Mouse (Mus musculus) left cerebral cortex, postnatal 36 days (tissue): ENCODE data around the gene Usp12. TPM values are rescaled to one million over a fixed set of nuclear protein-coding genes. Genes with fewer than 3 reads are reported as not detected.

Source experiments
- DNase-seq, 2 experiments: peaks; one replicate each; pipeline ENCODE4 v3.0.0; 2021 to 2022; ENCODE audit warnings: low spot score in 2 of 2, mixed read lengths in 1 of 2
- intact Hi-C: fragments of 180-260 bp; cut with DNase I; formaldehyde crosslinking; loops from one replicate; pipeline ENCODE4 v1.15.1; 2025
- total RNA-seq, 2 experiments: library from RNA; stranded (reverse); gene quantifications; 2 replicates each; pipeline ENCODE4 v1.2.3; 2021

The Usp12 gene
- total RNA-seq, 2 experiments from 2014 or later: 56.2 to 57.8 TPM

DNA sequence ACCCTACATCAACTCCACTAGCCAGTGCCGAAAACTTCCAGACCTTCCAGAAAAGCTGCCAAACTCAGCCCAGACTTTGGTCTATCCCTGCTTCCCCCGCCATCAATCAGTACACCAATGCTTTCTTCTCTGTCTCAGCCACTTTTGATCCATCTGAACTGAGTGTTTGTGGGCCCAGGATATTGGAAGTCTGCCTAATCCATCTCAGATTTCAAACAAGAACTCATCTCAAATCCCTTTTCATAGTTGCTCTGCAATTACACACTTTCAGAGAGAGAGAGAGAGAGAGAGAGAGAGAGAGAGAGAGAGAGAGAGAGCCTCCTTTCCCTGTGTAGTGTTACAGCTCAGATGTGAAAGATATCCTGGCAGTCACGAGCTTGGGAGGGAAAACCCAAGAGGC, 85.4 kb downstream of the Usp12 start:
- DNase-seq: no peak
- intact Hi-C loops: loop anchor here (5.0 kb wide), 2 partner anchors 133 to 608 kb away; no protein-coding TSS in a partner anchor

DNA sequence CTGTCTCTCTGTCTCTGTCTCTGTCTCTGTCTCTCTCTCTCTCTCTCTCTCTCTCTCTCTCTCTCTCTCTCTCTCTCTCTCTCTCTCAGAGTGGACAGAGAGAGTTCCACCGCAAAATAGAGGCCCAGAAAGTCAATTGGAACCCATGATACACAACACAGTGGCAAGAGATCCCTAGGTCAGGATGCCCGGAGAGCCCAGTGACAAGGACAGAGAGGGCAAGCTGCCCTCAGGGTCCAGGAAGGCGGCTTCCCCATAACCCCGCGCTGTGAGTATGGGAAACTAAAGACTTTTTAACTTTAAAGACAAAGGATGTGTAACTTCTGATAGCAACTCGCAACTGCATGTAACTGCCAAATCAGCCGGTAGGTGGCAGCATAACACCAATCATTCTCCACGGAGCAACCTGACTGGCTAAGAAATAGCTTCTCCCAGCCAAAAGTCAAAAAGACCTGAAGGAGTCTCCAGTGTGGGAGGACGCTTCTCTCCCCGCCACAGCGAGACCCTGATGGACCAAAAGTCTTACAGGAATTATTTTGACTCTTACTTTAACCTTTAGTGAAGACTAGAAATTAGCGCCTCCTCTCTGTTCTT, 88.9 kb downstream of the Usp12 start:
- intact Hi-C loops: loop anchor here (1.0 to 5.0 kb wide), 3 partner anchors 136 to 611 kb away; no protein-coding TSS in a partner anchor
- DNase-seq: peak; percentile 79 to 86

- DNase-seq: no peak
- intact Hi-C loops: loop anchor here (5.0 kb wide), 2 partner anchors 137 to 612 kb away; no protein-coding TSS in a partner anchor
Observed at GRCm38 (mm10) chr5:146705411-146705810, 89.4 kb downstream of the Usp12 start.

DNA sequence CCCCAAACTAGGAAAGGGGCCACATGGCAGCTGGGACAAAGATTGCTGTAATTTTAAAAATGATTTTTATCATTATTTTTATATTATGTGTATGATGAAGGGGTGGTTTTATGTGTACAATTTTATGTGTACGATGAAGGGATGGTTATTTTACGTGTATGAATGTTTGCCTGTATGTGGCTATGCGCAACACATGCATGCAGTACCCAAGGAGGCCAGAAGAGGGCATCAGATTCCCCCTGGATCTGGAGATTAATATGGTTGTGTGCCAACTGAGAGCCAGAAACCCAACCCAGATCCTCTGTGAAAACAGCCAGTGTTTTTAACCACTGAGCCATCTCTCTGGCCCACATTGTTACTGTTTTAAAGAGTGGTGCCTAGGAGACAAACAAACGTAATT, 90.6 kb downstream of the Usp12 start:
- DNase-seq: no peak
- intact Hi-C loops: no loop called here

GRCm38 (mm10) chr5:146703710-146704121, 91.1 kb downstream of the Usp12 start:
- intact Hi-C loops: no loop called here
- no peak for DNase-seq

DNA sequence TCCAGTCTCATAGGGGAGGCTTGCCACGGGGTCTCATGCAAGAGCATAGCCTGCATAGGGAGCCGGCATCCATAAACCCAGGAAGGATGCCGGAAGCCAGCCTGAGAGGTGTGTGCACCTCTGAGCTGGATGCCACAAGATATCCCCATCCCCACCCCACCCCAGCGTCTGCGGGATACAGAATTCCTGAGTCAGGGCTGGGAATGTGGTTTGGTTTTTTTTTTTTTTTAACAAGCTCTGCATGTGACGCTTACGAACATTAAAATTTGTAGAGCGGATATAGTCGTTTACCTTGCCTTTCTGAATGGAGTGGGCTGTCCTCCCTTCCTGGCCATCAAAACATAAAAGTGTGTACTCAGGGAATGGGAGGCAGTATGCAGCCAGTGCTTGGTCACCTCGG, 94.7 kb downstream of the Usp12 start:
- intact Hi-C loops: no loop called here
- no peak for DNase-seq

DNA sequence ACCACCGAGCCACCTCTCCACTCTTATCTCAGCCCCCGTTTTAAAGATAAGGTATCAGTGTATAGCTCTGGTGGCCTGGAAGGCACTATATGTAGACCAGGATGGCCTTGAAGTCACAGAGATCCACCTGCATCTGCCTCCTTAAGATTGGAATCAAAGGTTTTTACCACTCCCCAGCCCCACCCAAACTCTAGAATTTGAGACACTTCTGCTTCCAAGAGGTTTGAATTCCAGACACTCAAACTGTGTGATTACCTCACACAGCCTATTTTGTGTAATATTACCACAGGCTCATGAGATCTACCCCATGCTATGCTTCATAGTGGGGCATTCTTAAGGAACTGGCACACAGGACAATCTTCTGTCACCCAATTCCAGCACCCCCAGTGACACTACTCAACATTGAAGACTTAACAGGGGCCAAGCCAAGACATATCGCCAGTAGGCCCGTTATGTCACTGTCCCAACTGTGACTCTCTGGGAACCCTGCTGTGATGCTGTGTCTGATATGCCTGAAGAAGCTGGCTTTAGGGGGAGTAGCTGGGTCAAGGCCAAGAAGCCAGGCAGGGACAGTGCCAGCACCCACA, 95.3 kb downstream of the Usp12 start:
- intact Hi-C loops: no loop called here
- DNase-seq: no peak

DNA sequence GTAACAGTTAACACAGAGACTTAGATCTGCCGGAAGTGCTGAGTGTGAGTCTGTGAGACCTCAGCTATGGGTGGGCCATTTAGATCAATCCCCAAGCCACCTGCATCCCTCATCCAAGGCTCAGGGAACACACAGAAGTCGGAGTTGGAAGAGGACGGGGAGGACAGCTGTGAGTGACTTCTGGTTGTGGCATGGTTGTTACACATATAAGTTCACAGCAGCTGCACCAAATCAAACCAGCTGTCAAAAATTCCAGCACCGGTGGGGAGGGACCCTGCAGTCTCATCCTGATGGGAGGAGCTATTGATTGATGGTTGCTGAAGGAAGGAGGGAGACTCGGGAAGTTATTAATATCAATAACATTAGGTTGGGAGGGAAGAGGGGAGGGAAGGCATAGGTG, 99.3 kb downstream of the Usp12 start:
- intact Hi-C loops: no loop called here
- DNase-seq: no peak

GRCm38 (mm10) chr5:146692976-146693361, 101.8 kb downstream of the Usp12 start:
- intact Hi-C loops: no loop called here
- no peak for DNase-seq

DNA sequence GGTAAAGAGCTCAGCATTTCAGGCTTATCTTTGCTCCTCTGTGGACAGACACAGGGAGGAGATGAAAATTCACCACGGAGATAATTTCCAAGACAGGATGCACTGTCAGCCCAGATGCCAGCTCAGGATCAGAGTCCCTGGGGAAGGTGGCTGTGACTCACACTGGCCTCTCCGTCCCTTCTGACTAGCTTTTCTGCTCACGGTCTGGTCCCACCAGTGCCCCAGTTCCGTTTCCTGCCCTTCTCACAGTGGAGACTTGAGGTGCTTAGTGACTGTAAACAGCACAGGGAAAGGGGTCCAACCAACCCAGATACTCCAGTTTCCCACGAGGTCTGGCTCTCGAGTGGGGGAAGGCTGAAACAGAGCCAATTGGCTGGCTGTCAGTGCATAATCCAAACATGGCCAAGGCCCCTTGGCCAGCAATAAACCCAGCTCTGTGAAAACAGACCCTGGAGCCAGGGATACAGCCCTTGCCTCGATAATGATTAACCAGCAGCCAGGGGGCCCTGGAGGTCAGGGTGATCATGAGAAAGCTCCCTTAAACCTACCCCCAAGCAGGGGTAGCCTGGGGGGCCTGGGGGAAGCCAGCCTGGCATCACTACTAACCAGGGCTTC, 102.3 kb downstream of the Usp12 start:
- no peak for DNase-seq

DNA sequence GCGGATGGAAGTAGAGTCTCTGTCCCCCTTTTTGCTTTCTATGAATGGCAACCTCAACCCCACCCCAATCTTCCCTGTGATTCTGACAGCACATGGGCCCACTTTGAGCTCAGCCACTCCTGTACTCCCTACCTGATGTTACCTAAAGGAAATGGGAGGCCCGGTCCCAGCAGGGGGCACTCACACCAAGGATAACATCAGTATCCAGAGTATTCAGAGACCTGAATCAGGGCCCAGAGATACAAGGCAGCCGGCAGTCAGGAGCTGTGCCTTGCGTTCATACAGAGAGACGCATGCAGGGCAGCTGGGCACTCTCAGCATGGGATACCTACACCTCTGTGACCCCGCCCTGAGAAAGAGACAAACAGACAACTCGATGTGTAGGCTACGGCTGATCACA, 103.1 kb downstream of the Usp12 start:
- intact Hi-C loops: no loop called here

More for the DNA sequence above, 102.3 kb downstream of the Usp12 start:
- intact Hi-C loops: no loop called here

DNA sequence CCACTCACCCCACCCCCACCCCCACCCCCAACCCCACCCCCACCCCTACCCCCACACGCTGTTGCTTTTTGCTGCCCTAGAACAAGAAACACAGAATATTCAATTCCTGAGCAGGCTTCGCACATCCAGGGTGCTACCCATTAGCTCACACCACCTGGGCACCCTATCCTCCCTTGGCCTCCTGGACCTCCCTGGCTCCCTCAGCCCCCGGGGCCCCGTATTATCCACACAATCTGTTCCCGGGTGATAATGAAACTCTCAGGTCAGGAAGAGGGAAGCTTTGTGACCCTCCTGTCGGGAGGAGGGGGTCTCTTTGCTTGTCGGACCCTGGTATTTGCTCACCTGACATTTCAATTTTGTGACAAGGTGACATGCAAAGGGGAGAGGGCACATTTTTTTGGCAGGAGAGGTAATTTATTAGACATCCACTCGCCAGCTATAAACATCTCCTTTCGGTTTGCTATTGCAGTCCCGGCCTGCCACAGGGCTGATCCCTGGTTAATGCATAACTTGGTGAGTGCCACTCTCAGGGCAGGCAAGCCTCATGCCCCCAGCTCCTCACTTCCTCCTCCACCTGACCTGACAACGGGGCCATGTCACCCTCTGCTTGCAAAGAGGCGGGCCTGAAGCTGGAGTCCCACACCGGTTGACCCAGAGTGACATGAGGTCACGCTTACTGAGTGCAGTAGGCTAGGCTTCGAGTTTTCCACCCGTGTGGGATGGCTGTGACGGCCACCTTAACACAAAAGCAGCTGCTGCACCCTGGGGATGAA, 107.1 kb downstream of the Usp12 start:
- no peak for DNase-seq
- intact Hi-C loops: no loop called here

More for the DNA sequence above, 103.1 kb downstream of the Usp12 start:
- no peak for DNase-seq

DNA sequence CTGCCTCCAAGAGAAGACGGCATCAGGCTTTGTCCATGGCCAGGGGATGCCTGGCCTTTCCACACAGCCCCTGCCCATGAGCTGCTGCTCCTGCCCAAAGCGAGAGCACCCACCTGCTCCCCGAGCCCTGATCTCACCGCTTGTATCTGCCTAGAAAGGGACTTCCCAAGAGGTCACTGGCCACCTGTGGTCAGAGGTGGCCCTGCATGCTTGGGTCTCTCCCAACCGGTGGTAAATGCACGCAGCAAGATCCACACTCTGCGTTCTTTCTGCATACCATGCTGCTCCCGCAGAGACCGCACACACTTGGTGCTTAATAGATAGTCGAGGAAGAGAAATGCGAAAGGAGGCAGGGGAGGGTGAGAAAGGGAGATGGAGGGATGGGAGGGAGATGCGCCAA, 107.9 kb downstream of the Usp12 start:
- intact Hi-C loops: no loop called here
- no peak for DNase-seq

Other genes starting within 250 kb of the Usp12 start
- gene Gm3415, start 238.9 kb downstream of the Usp12 start, total RNA-seq: not detected
- gene Gpr12, start 209.8 kb downstream of the Usp12 start, total RNA-seq: 10 to 100 TPM; 28.5 to 34.1 TPM
- 100 to 1,000 TPM; 164 to 189 TPM for gene Rpl21, start 37.9 kb upstream of the Usp12 start, total RNA-seq
- gene Rasl11a, start 50.1 kb upstream of the Usp12 start, total RNA-seq: 1 to 10 TPM; 6.7 to 9.1 TPM
- 10 to 100 TPM; 21.0 to 27.2 TPM for gene Gtf3a, start 153.7 kb upstream of the Usp12 start, total RNA-seq
- gene Mtif3, start 168.8 kb upstream of the Usp12 start, total RNA-seq: 10 to 100 TPM; 18.5 to 19.9 TPM